Mouse (Mus musculus): Measurements from ENCODE around the gene Ccdc126.

DNA sequence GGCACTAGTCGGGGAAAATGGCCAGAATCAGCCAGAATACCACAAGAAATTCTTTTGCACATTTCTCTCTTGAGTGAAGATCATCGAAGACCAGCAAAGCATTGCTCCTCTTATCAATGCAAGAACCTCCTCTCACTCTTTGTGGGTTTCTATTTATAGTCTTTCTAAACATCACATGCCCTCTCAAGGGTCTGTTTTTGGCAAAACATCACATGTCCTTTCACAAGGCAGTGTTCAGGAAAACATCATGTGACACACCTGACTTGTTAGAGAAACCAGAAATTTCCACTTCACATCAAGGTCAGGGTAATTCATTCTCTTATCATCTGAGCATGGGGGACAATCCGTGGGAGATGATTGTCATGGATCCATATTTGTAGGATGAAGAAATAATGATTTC lies 35.5 kb downstream of the Ccdc126 start:
- TF ChIP-seq POLR2A (IDR thresholded peaks at IDR 0.05; ENCODE audit: insufficient read depth, low read length) (no peak), CTCF (IDR thresholded peaks at IDR 0.05; ENCODE audit: low read depth, low read length) (no peak)
